Mouse (Mus musculus) megakaryocyte-erythroid progenitor cell, adult 5 weeks (primary cell): Measurements from ENCODE around the gene Zfp212. TPM values are rescaled to one million over a fixed set of nuclear protein-coding genes. Genes with fewer than 3 reads are reported as not detected.

ENCODE experiments used
- polyA plus RNA-seq: library from polyadenylated mRNA; stranded (reverse); fragments of >175 nt; gene quantifications from 2 replicates; pipeline ENCODE4 v1.2.3, GENCODE M21; 2012

The Zfp212 gene
- 23.8 and 32.4 TPM in 2 replicates for polyA plus RNA-seq

DNA sequence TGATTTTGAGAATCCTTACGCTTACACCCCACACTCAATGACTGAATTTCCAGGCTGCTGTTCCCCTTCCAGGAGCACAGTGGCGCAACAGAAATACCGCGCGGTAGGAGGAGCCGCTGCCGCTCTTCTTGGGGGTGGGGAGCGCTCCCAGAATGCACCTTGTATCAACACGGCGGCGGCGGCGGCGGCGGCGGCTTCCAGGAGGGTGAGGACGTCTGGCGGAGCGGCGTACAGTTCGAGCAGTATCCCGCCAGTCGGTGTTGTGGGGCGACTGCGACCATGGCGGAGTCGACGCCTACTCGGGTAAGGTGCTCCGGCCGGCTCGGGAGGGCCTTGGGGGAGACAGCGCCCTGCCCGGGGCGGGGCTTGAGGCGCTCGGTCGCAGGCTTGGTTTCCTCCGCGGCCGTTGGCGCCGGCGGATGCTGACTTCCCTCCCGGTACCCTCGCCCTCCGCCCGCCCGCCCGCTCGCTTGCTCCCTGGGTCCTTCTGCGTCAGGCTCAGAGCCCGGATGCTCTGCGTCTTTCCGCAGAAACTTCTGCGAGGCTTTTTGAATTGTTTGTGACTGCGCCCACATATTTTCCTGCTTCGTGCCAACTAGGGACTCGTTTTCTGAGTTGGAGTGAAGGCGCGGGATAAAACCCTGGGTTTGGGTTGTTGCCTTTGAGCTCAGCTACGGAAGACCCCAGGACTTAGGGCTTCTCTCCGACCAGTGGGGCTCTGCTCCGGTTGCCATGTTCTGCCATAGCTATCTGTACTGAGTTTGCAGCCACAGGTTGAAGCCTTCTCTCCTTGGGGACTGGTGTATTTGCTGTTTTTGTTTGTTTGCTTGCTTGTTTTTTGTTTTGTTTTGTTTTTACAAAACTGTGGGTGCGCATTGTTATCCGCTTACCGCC is at the start of gene Zfp212:
Gene Zfp212 (plus strand): TSS at position 30 of the 894 bp plus-strand sequence.

DNA sequence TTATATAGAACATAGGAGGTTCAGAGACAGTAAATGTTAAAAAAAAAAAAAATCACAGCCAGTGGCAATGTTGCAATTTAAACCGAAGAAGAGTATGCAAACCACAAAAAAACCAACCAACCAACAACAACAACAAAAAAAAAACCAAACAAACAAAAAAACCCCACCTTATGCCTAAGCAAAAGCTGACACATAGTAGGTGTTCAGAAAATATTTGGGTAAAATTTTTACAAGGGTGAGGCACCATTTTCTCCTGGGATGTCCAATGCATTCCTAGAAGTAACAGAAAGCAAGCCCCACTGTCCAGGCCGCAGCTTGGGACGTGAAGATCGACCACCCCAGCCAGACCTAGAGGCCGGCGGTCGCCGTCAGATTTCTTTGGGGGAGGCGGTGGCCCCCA is 43.2 kb upstream of the Zfp212 start, which contains the start of gene Zfp282:
Gene Zfp282 (plus strand): TSS at position 147 of the 400 bp plus-strand sequence.

DNA sequence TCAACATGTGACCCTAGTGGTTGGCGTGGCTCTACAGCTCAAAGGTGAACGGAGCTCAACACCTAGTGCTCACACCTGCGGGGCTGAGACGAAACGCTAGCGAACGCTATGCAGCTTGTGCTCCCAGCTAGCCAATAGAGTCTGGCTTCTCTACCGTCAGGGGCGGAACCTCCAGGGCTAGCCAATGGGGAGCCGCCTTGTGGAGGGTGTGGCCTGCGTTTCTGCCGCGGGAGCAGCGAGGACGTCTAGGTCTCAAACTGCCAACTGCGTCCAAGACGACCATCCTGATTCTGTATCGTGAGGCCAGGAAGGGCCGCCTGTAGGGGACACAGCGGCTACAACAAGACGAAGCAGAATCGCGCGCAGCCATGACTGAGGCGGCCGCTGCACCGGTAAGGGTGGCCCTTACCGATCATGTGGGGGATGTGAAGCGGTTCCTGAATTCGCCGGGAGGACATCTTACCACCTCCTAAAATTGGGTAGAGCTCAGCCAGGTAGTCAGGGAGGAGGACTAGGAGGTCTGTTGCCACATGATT is 33.0 kb downstream of the Zfp212 start, which contains the start of gene Zfp956:
Gene Zfp956 (plus strand): TSS at position 200 of the 536 bp plus-strand sequence.

Other genes starting within 250 kb of the Zfp212 start
- gene Pdia4, start 107.0 kb upstream of the Zfp212 start, polyA plus RNA-seq = 16.3 and 22.2 TPM in 2 replicates
- 0.17 and 0.45 TPM in 2 replicates for gene Zfp786, start 89.6 kb upstream of the Zfp212 start, polyA plus RNA-seq
- 6.6 TPM in 2 replicates for gene Zfp398, start 84.8 kb upstream of the Zfp212 start, polyA plus RNA-seq
- 21.3 and 22.2 TPM in 2 replicates for gene Zfp282, start 43.3 kb upstream of the Zfp212 start, polyA plus RNA-seq
- gene Zfp956, start 32.9 kb downstream of the Zfp212 start, polyA plus RNA-seq = 13.3 and 18.9 TPM in 2 replicates
- gene Zfp777, start 128.4 kb downstream of the Zfp212 start, polyA plus RNA-seq = 55.2 and 61.1 TPM in 2 replicates
- gene Zfp746, start 166.1 kb downstream of the Zfp212 start, polyA plus RNA-seq = 38.1 and 39.1 TPM in 2 replicates